Mouse (Mus musculus): ENCODE data around the gene Wbp1. TPM values are rescaled to one million over a fixed set of nuclear protein-coding genes. Genes with fewer than 3 reads are reported as not detected.

Wbp1 gene
- polyA plus RNA-seq, 1 experiment from 2014 or later, result 228 TPM

GRCm38 (mm10) chr6:83078324-83078858 is 43.0 kb downstream of the Wbp1 start:
- Histone ChIP-seq H3K4me1 (replicated peaks; ENCODE audit: control insufficient read depth, insufficient read depth, low read length) (peaks cover 21% of the 10 kb centered on the region), H3K9me3 (ENCODE audit: control insufficient read depth, low read length) (no peaks in the 10 kb centered on the region), H3K4me3 (replicated peaks; ENCODE audit: low read length) (peak overlapping the region; percentile 85), H3K9ac (replicated peaks; ENCODE audit: low read depth, low read length) (peak overlapping the region; percentile 88), H3K4me2 (ENCODE audit: low read length) (peak overlapping the region; percentile 84), H3K36me3 (ENCODE audit: control insufficient read depth, insufficient read depth) (peaks cover 8% of the 10 kb centered on the region), H3K27me3 (replicated peaks; ENCODE audit: control insufficient read depth, insufficient read depth, low read length) (peaks cover 40% of the 10 kb centered on the region), H3K27ac (ENCODE audit: low read length) (peak overlapping the region; percentile 94)
- ATAC-seq, result peak; percentile 94
- 0% methylated on average over 46 of the region's 46 CpGs for WGBS

GRCm38 (mm10) chr6:83077630-83078323 is 43.6 kb downstream of the Wbp1 start, which contains the start of gene Pcgf1:
Pcgf1 (plus strand) TSS chr6:83077869.
- H3K9ac ChIP-seq (replicated peaks; ENCODE audit: low read depth, low read length), result peak within 1 kb of the TSS; percentile 88
- peaks cover 36% of the 10 kb centered on the region for H3K27me3 ChIP-seq (replicated peaks; ENCODE audit: control insufficient read depth, insufficient read depth, low read length)

GRCm38 (mm10) chr6:83074979-83075378 is 46.4 kb downstream of the Wbp1 start:
- WGBS, result 25% methylated on average over 2 of the region's 2 CpGs
- H3K4me1 ChIP-seq (replicated peaks; ENCODE audit: control insufficient read depth, insufficient read depth, low read length), result peaks cover 27% of the 10 kb centered on the region
- no peak overlapping the region for H3K9ac ChIP-seq (replicated peaks; ENCODE audit: low read depth, low read length)
- no peak overlapping the region for H3K27ac ChIP-seq (ENCODE audit: low read length)
- no peaks in the 10 kb centered on the region for H3K36me3 ChIP-seq (ENCODE audit: control insufficient read depth, insufficient read depth)
- peaks cover 51% of the 10 kb centered on the region for H3K27me3 ChIP-seq (replicated peaks; ENCODE audit: control insufficient read depth, insufficient read depth, low read length)
- H3K4me2 ChIP-seq (ENCODE audit: low read length), result no peak overlapping the region
- H3K4me3 ChIP-seq (replicated peaks; ENCODE audit: low read length), result no peak overlapping the region
- no peak for ATAC-seq
- H3K9me3 ChIP-seq (ENCODE audit: control insufficient read depth, low read length), result no peaks in the 10 kb centered on the region

More at GRCm38 (mm10) chr6:83077630-83078323, 43.6 kb downstream of the Wbp1 start, which contains the start of gene Pcgf1:
- H3K9me3 ChIP-seq (ENCODE audit: control insufficient read depth, low read length), result no peaks in the 10 kb centered on the region
- H3K27ac ChIP-seq (ENCODE audit: low read length), result peak within 1 kb of the TSS; percentile 94
- 0% methylated on average over 54 of the region's 54 CpGs for WGBS
- H3K36me3 ChIP-seq (ENCODE audit: control insufficient read depth, insufficient read depth), result peaks cover 8% of the 10 kb centered on the region
- peak within 1 kb of the TSS; percentile 96 for H3K4me2 ChIP-seq (ENCODE audit: low read length)
- ATAC-seq, result peak; percentile 75
- H3K4me3 ChIP-seq (replicated peaks; ENCODE audit: low read length), result peak within 1 kb of the TSS; percentile 85
- peaks cover 21% of the 10 kb centered on the region for H3K4me1 ChIP-seq (replicated peaks; ENCODE audit: control insufficient read depth, insufficient read depth, low read length)

- no peak for ATAC-seq
- no peak overlapping the region for H3K27ac ChIP-seq (ENCODE audit: low read length)
- no peaks in the 10 kb centered on the region for H3K36me3 ChIP-seq (ENCODE audit: control insufficient read depth, insufficient read depth)
- H3K4me2 ChIP-seq (ENCODE audit: low read length), result no peak overlapping the region
- H3K9ac ChIP-seq (replicated peaks; ENCODE audit: low read depth, low read length), result no peak overlapping the region
- WGBS, result 1% methylated on average over 23 of the region's 24 CpGs
- H3K4me1 ChIP-seq (replicated peaks; ENCODE audit: control insufficient read depth, insufficient read depth, low read length), result peaks cover 18% of the 10 kb centered on the region
- no peaks in the 10 kb centered on the region for H3K9me3 ChIP-seq (ENCODE audit: control insufficient read depth, low read length)
- H3K27me3 ChIP-seq (replicated peaks; ENCODE audit: control insufficient read depth, insufficient read depth, low read length), result peaks cover 80% of the 10 kb centered on the region
- no peak overlapping the region for H3K4me3 ChIP-seq (replicated peaks; ENCODE audit: low read length)
These were observed 50.1 kb downstream of the Wbp1 start for GRCm38 (mm10) chr6:83071220-83071619.

GRCm38 (mm10) chr6:83070311-83071219 is 50.8 kb downstream of the Wbp1 start:
- peaks cover 80% of the 10 kb centered on the region for H3K27me3 ChIP-seq (replicated peaks; ENCODE audit: control insufficient read depth, insufficient read depth, low read length)

GRCm38 (mm10) chr6:83070247-83070310 is 51.3 kb downstream of the Wbp1 start, which contains the start of gene Tlx2:
Tlx2 (minus strand) TSS chr6:83070293.
- ATAC-seq, result no peak
- peaks cover 18% of the 10 kb centered on the region for H3K4me1 ChIP-seq (replicated peaks; ENCODE audit: control insufficient read depth, insufficient read depth, low read length)
- no peak within 1 kb of the TSS for H3K27ac ChIP-seq (ENCODE audit: low read length)
- no peak within 1 kb of the TSS for H3K4me3 ChIP-seq (replicated peaks; ENCODE audit: low read length)
- H3K9ac ChIP-seq (replicated peaks; ENCODE audit: low read depth, low read length), result no peak within 1 kb of the TSS
- H3K9me3 ChIP-seq (ENCODE audit: control insufficient read depth, low read length), result no peaks in the 10 kb centered on the region
- WGBS, result 0% methylated on average over 8 of the region's 10 CpGs
- H3K36me3 ChIP-seq (ENCODE audit: control insufficient read depth, insufficient read depth), result no peaks in the 10 kb centered on the region
- H3K4me2 ChIP-seq (ENCODE audit: low read length), result no peak within 1 kb of the TSS
- H3K27me3 ChIP-seq (replicated peaks; ENCODE audit: control insufficient read depth, insufficient read depth, low read length), result peaks cover 79% of the 10 kb centered on the region

More at GRCm38 (mm10) chr6:83070311-83071219, 50.8 kb downstream of the Wbp1 start:
- Histone ChIP-seq H3K27ac (ENCODE audit: low read length) (no peak overlapping the region), H3K9ac (replicated peaks; ENCODE audit: low read depth, low read length) (no peak overlapping the region), H3K4me2 (ENCODE audit: low read length) (no peak overlapping the region), H3K4me3 (replicated peaks; ENCODE audit: low read length) (no peak overlapping the region), H3K36me3 (ENCODE audit: control insufficient read depth, insufficient read depth) (no peaks in the 10 kb centered on the region), H3K4me1 (replicated peaks; ENCODE audit: control insufficient read depth, insufficient read depth, low read length) (peaks cover 18% of the 10 kb centered on the region), H3K9me3 (ENCODE audit: control insufficient read depth, low read length) (no peaks in the 10 kb centered on the region)
- under 1% methylated on average over 51 of the region's 58 CpGs for WGBS
- ATAC-seq, result no peak

- Histone ChIP-seq H3K4me1 (replicated peaks; ENCODE audit: control insufficient read depth, insufficient read depth, low read length) (peaks cover 18% of the 10 kb centered on the region), H3K36me3 (ENCODE audit: control insufficient read depth, insufficient read depth) (no peaks in the 10 kb centered on the region), H3K4me3 (replicated peaks; ENCODE audit: low read length) (no peak overlapping the region), H3K4me2 (ENCODE audit: low read length) (no peak overlapping the region), H3K9me3 (ENCODE audit: control insufficient read depth, low read length) (no peaks in the 10 kb centered on the region), H3K9ac (replicated peaks; ENCODE audit: low read depth, low read length) (no peak overlapping the region), H3K27me3 (replicated peaks; ENCODE audit: control insufficient read depth, insufficient read depth, low read length) (peaks cover 79% of the 10 kb centered on the region), H3K27ac (ENCODE audit: low read length) (no peak overlapping the region)
- peak; percentile 29 for ATAC-seq
- 1% methylated on average over 67 of the region's 69 CpGs for WGBS
These were observed 51.7 kb downstream of the Wbp1 start for GRCm38 (mm10) chr6:83069488-83070246.
